Mouse (Mus musculus): ENCODE results near the gene Speer4d.
"Not testable (repeated sequence)": the region's sequence is repeated elsewhere in the genome, so short reads cannot be mapped to it uniquely, and the experiment has no call there.

The Speer4d gene

DNA sequence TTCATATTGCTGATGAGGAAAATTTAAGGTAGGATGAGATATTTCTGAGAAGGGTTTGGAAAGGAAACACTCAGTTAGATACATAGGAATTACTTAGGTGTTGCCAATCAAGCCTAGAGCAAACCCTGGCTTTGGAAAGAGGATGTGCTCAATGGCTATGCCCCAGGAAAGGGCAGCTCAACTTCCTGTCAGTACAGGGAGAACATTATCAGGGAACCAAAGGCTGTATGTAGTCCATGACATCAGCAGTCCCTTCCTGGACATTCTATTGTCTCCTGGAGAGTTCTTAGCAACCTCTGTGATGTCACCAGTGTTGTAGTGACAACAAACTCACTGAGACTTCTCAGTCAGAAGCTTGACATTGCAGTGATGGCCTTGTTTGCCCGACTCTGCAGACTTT is at the start of gene Speer4d:
Speer4d (plus strand) TSS at position 301 of the 400 bp plus-strand sequence.
- DNase-seq (ENCODE audit: low read depth, low spot score), result not testable (repeated sequence)

DNA sequence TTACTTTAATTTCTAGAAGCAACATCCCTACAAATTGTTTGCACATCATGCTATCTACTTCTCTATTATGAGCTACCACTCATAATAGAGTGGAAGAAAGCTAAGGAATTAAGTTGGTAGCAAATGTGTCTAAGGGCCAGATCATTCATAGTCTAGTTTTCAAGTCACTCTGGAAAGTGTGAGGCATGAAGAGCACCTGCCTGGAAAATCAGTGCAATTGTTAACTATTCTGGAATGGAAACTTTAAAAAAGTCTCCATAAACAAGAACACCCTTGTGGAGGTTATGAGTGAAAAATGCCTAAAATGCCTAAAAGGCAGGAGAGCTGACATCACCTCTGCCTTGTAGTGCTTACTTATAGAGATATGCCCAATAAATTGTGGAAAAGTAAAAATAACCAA is 45.1 kb upstream of the Speer4d start:
- not testable (repeated sequence) for DNase-seq (ENCODE audit: low read depth, low spot score)

DNA sequence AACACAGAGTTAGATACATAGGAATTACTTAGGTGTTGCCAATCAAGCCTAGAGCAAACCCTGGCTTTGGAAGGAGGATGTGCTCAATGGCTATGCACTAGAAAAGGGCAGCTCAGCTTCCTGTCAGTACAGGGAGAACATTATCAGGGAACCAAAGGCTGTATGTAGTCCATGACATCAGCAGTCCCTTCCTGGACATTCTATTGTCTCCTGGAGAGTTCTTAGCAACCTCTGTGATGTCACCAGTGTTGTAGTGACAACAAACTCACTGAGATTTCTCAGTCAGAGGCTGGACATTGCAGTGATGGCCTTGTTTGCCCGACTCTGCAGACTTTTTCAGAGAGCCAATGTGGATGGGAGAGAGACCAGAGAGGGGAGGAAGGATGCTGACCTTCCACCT is 41.8 kb upstream of the Speer4d start, which contains the start of gene Gm21083:
Gm21083 (plus strand) TSS at position 301 of the 400 bp plus-strand sequence.
- DNase-seq (ENCODE audit: low read depth, low spot score), result not testable (repeated sequence)

DNA sequence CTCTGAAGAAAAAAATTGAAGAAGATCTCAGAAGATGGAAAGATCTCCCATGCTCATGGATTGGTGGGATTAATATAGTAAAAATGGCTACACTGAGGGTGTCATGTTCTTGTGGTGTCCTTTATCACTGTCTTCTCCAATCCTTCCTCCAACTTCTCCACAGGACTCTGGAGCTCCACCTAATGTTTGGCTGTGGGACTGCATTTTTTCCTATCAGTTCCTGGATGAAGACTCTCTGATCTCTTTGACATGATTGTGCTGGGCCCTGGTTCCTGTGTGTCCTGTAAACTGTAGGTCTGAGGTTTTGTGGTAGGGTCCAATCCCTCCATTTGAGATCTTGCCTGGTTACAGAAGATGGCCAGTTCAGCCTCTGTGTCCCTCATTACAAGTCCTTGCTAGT is 32.5 kb upstream of the Speer4d start:
- DNase-seq (ENCODE audit: low read depth, low spot score), result peak; percentile 53

DNA sequence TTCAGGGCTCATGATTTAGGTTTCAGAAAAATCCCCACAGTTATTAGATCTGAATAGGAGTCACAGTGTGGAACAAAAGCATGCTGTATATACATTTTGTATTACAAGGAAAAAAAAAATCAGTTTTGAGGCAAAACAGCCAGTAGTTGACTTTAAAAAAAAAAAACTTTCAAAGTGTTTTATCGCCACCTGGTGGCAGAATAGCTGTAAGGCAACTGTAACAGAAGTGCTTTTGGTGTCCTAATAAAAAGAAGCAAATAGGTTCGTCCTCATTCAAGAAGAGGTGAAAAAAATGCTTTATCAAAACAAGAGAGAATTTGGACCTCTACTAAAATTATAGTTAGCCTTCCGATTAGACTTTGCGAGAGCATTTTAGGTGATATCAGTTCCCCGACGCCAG is 30.6 kb upstream of the Speer4d start:
- peak; percentile 34 for DNase-seq (ENCODE audit: low read depth, low spot score)

DNA sequence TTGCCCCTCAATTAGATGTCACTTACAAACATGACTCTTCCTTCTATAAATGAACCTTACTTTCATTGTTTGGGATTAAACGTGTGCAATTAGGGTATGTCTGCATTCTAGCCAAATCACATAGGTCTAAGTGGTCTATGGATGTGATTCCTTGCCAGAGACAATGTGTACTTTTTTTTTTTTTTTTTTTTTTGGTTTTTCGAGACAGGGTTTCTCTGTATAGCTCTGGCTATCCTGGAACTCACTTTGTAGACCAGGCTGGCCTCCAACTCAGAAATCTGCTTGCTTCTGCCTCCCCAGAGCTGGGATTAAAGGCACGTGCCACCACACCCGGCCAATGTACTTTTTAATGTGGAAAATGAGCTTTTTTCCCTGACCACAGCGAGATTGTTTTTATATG is 28.2 kb upstream of the Speer4d start:
- not testable (repeated sequence) for DNase-seq (ENCODE audit: low read depth, low spot score)

DNA sequence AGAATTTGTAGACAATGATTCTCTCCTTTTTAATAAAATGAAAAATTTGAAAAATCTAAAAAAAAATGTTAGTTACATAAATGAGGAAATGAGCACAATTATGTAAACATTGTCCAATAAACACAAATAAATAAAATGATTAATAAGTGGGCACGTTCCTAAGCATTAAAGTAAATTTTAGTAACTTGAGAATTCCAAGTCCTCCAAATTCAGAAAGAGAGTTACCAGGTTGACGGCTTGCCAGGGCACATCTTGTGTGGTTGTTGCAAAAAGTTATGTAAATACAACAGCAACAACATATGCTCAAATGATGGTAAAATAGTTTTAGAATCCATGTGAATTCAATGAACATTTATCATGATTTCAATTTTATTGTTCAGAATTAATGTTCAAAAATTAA is 27.3 kb upstream of the Speer4d start:
- not testable (repeated sequence) for DNase-seq (ENCODE audit: low read depth, low spot score)

DNA sequence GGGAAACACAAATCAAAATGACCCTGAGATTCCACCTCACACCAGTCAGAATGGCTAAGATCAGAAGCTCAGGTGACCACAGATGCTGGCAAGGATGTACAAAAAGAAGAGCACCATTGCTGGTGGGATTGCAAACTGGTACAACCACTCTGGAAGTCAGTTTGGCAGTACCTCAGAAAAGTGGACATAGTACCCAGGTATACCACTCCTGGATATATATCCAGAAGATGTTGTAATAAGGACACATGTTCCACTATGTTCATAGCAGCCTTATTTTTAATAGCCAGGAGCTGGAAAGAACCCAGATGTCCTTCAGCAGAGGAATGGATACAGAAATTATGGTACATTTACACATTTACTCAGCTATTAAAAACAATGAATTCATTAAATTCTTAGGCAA is 20.0 kb upstream of the Speer4d start:
- DNase-seq (ENCODE audit: low read depth, low spot score), result not testable (repeated sequence)

DNA sequence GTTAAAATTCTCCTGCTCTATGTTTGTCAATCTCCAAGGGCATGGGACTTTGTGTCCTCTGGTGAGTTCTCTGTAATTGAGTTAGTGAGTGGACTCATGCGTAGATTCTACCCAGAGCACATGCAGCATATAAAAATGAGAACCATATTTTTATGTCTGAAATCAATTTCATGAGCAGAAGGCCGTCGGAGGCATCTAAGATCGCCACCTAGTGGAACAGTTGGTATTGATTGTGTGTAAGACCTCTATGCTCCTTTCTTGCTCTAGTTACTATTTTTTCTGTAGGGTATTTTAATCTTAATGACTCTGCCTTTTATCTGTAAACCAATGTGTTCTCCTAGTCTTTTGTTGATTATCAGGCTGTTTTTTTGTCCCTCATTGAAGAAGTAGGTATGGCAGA is 18.5 kb upstream of the Speer4d start:
- not testable (repeated sequence) for DNase-seq (ENCODE audit: low read depth, low spot score)

DNA sequence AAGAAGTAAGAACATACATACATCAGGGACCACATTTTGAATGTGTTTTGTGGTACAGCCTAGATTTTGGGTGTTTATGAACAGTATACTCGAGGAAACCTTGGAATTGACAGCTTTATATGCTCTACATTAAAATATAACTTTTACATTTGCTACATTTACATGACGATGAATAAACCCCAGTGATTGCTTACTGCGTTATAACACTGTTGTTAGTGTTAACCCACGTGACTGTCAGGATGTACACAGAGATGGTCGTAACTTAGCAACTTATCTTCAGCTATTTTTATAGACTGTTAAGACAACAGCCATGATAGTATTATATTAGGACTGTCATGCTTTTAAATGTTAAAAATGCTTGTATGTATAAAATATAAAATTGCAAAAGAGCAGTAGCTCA is 17.4 kb upstream of the Speer4d start:
- DNase-seq (ENCODE audit: low read depth, low spot score), result not testable (repeated sequence)

DNA sequence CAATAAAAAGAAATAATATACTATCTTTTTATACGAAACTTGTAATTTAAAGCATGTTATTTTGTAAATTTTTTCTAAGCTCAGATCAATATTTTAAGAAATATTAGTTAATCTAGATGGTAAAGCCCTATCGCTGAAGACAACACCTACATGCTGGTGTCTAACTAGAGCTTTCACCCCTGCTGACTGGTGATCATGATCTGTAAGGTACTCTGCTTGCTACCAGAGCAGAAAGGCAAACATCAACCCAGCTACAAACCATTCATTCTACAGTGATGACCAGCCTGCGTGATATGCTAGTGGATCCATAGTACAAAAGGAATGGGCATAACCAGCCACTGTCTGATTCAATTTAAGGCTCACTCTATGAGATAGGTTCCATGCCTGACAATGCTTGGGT is 16.9 kb upstream of the Speer4d start:
- not testable (repeated sequence) for DNase-seq (ENCODE audit: low read depth, low spot score)

DNA sequence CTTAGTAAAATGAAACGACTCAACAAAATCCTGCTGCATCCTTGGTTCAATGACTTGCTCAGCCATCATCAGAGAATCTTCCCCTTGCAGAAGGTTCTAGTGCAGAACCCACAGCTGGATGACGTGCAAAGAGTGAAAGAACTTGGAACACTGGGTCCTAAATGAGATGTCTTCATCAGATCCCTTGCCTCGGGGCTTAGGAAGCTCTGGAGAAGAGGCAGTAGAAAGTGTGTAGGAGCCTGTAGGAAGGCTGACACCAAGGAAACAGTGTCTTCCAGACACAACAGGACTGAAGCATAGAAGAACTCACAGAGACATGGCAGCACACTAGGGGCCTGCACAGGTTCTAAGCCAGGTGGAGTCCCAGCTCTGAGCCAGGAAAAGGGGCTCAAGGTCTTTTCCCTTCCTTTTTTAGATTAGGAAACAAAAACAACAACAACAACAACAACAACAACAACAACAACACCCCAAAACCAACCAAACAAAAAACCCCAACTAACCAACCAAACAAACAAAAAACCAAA is 16.4 kb upstream of the Speer4d start:
- not testable (repeated sequence) for DNase-seq (ENCODE audit: low read depth, low spot score)

DNA sequence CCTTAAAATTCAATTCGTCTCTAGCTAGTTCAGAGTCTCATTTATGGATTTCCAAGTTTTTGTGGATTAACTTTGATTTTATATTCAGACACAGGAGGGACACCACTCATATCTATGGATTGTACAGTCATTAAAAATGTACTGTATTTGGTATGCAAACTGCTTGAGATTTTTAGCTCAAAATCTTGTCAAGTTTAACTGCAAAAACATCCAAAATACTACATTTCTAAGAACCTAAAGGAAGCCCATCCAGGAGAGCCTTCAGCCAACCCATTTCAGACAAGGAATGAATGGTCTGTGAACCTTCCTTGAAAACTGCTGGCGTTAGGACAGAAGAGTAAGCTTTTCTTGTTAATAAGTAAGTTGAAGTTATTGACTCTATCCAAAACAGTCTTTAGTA is 15.9 kb upstream of the Speer4d start:
- DNase-seq (ENCODE audit: low read depth, low spot score), result not testable (repeated sequence)

DNA sequence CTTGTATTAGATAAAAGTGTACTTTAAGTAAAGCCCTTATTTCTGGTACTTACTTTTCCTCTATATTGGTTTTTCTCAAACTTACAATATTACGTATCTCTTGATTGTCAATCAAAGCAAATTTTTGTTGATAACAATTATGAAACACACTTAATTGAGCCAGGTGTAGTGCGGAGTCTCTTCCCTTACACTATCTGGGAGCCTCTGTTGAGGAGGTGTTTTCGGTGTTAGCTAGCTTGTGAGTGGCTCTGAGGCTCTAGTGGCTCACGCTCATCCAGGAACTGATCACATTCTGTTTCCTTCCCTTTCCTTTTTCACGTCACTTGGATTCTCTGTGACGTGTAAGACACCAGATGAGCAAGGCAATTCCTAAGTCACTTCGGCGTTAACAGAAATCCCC is 15.3 kb upstream of the Speer4d start:
- not testable (repeated sequence) for DNase-seq (ENCODE audit: low read depth, low spot score)

DNA sequence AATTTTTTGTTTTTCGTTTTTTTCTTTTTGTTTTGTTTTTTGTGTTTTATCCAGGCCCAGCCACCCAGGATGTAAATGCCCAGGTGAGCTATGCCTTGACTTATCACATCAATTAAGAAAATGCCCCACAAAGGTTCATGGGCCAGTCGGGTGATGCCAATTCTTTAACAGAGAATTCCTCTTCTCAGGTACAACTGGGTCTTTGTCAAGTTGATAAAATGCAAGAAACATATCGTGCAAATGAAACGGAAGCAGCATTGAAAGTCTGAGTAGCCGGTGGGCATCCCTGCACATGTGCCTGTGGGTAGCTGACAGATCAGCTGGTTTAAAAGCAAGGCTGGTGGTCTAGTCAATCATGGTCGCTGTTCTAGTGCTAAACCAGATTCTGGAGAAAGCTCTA is 12.2 kb upstream of the Speer4d start:
- not testable (repeated sequence) for DNase-seq (ENCODE audit: low read depth, low spot score)

DNA sequence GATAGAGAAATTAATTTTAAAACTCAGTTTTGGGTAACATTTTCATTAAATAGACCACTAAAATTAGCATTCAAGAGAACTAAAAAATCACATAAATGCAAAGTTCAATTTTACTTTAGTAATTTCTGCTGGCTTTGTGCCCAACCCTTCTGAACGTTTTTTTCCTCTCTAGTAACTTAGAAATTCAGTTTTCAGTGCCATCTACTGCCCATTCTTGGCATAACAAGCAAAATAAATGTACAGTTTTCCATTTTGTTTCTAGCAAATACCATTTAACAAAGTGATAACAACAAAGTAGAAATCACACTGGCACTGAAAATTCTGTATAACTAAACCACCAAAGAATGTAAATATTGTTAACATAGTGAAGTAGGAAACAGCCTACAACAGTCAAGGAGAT is 8.2 kb upstream of the Speer4d start:
- peak; percentile 49 for DNase-seq (ENCODE audit: low read depth, low spot score)

DNA sequence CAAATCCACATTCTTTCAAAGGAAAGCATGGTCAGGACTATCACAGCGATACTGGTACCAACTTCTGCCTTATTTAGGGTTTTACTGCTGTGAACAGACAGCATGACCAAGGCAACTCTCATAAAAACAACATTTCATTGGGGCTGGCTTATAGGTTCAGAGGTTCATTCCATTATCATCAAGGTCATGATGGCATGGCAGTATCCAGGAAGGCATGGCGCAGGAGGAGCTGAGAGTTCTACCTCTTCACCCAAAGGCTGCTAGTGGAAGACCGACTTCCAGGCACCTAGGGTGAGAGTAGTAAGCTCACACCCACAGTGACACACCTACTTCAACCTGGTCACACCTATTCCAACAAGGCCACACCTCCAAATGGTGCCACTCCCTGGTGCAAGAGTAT is 2.7 kb upstream of the Speer4d start:
- not testable (repeated sequence) for DNase-seq (ENCODE audit: low read depth, low spot score)

DNA sequence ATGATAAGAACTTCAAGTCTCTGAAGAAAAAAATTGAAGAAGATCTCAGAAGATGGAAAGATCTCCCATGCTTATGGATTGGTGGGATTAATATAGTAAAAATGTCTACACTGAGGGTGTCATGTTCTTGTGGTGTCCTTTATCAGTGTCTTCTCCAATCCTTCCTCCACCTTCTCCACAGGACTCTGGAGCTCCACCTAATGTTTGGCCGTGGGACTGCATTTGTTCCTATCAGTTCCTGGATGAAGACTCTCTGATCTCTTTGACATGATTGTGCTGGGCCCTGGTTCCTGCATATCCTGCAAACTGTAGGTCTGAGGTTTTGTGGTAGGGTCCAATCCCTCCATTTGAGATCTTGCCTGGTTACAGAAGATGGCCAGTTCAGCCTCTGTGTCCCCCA is 9.3 kb downstream of the Speer4d start:
- not testable (repeated sequence) for DNase-seq (ENCODE audit: low read depth, low spot score)

DNA sequence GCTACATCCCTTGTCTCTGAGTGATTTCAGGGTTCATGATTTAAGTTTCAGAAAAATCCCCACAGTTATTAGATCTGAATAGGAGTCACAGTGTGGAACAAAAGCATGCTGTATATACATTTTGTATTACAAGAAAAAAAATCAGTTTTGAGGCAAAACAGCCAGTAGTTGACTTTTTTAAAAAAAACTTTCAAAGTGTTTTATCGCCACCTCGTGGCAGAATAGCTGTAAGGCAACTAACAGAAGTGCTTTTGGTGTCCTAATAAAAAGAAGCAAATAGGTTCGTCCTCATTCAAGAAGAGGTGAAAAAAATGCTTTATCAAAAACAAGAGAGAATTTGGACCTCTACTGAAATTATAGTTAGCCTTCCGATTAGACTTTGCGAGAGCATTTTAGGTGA is 11.2 kb downstream of the Speer4d start:
- not testable (repeated sequence) for DNase-seq (ENCODE audit: low read depth, low spot score)

DNA sequence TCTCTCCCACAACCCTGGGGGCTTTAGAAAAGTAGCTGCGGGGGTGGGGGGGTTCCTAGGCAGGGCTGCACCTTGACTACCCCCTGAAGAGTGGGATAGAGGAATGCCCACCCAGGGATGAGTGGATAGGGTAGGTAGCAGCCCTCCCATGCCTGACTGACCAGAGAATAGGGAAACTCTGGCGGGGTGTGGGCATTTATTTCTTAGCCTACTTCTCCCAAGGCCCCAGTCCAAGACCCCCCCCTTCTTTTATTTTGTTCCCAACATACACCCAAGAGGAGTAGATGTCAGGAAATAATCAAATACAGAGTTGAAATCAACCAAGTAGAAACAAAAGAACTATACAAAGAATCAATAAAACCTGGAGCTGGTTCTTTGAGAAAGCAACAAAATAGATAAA is 18.8 kb downstream of the Speer4d start:
- DNase-seq (ENCODE audit: low read depth, low spot score), result not testable (repeated sequence)

DNA sequence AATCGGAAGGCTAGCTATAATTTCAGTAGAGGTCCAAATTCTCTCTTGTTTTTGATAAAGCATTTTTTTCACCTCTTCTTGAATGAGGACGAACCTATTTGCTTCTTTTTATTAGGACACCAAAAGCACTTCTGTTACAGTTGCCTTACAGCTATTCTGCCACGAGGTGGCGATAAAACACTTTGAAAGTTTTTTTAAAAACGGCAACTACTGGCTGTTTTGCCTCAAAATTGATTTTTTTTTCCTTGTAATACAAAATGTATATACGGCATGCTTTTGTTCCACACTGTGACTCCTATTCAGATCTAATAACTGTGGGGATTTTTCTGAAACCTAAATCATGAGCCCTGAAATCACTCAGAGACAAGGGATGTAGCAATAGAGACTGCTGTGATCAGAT is 26.8 kb downstream of the Speer4d start:
- DNase-seq (ENCODE audit: low read depth, low spot score), result not testable (repeated sequence)

DNA sequence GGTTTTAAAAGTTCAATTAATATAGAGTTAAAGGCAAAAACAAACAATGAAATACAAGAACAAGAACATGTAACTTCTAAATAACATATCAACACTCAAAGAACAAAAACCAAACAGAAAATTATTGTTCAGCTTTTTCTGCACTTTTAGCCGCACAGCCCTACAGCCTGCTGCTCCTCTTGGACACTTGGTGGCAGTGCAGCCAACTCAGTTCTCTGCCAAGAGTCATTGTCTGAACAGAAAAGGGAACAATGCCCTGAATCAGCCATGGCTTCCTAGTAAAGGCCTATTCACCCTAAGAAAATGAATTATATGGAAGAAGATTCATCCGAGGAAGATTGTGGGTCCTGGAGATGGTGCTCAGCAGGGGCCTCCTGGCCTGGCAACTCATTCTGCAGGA is 33.5 kb downstream of the Speer4d start:
- peak; percentile 29 for DNase-seq (ENCODE audit: low read depth, low spot score)

DNA sequence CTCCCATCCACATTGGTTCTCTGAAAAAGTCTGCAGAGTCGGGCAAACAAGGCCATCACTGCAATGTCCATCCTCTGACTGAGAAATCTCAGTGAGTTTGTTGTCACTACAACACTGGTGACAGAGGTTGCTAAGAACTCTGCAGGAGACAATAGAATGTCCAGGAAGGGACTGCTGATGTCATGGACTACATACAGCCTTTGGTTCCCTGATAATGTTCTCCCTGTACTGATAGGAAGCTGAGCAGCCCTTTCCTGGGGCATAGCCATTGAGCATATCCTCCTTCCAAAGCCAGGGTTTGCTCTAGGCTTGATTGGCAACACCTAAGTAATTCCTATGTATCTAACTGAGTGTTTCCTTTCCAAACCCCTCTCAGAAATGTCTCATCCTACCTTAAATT is 38.1 kb downstream of the Speer4d start, which contains the start of gene 4930572O03Rik:
4930572O03Rik (minus strand) TSS at position 101 of the 400 bp plus-strand sequence.
- not testable (repeated sequence) for DNase-seq (ENCODE audit: low read depth, low spot score)

DNA sequence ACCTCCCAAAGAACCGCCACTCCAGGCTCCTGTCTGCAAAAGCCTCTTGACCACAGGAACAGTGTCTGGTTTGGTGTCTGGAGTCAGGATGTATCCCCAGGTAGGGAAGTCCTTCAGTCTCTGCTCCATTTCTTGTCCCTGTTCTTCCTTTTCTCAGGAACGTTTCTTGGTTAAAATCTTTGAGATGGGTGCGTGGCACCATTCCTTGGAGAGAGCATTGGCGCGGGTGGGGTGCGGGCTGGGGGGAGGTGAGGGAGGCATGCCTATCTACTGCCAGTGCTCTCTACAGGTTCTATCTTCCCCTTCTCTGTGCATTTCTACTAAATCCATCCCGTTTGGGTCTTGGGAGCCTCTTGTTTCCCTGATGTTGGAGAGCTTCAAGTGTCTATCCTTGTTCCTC is 45.0 kb downstream of the Speer4d start:
- not testable (repeated sequence) for DNase-seq (ENCODE audit: low read depth, low spot score)

All from brain, adult 2 months (tissue).